Mouse (Mus musculus) Muller cell, postnatal 12 days (primary cell): Measurements from ENCODE around the gene Mettl26.
A peak's percentile ranks its signal among the peaks of the same experiment; 100 is the strongest.

Experiments used
- DNase-seq: peaks from one replicate; pipeline ENCODE4 v3.0.0-alpha.2; 2015; ENCODE audit errors: inconsistent ontology term

Gene Mettl26

GRCm38 (mm10) chr17:25883824-25884223 lies 8.9 kb downstream of the Mettl26 start:
- DNase-seq = no peak

DNA sequence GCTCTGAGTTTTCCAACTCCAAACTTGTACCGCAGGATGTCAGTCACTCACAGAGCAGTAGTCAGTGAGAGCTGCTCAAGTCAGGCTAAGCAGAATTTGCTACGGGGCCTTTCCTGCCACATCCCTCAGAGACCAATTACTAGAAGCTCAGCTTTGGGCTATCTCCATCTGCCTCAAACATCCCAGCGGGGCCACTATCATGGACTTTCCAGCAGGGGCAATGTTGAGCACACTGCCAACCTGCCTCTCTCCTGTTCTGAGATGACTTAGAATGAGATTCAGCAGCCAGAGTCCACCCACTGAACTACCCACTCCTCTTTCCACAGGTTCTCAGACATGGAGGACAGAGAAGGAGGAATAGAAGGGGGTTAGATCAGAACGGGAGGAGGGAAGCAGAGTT lies 10.8 kb downstream of the Mettl26 start:
- DNase-seq = no peak

GRCm38 (mm10) chr17:25886806-25887205 lies 11.9 kb downstream of the Mettl26 start:
- DNase-seq = no peak

- no peak for DNase-seq
Observed at GRCm38 (mm10) chr17:25887467-25887866, 12.6 kb downstream of the Mettl26 start.

GRCm38 (mm10) chr17:25888837-25889236 lies 14.0 kb downstream of the Mettl26 start:
- no peak for DNase-seq

- peak; percentile 68 for DNase-seq
Observed at GRCm38 (mm10) chr17:25893975-25894617, 19.2 kb downstream of the Mettl26 start.

DNA sequence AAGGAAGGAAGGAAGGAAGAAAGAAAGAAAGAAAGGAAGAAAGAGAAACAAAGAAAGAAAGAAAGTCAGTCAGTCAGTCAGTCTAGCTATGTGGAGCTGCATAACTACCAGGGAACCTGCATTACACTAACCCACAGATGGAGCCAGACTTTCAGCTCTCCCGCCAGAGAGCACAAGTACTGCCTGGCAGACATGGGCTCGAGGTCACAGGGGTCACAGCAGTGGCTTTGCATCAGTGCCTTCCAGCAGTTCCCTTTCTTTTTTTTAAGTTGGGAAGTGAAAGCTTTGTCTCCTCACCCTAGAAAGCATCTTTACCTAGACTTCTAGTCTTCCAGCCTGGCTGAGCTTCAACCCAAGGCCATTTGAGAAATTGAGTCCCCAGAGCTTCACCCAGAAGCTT lies 20.5 kb downstream of the Mettl26 start:
- DNase-seq = no peak

- DNase-seq = peak; percentile 74
Observed at GRCm38 (mm10) chr17:25895891-25896290, 21.0 kb downstream of the Mettl26 start.

GRCm38 (mm10) chr17:25900193-25900592 lies 25.3 kb downstream of the Mettl26 start:
- no peak for DNase-seq

DNA sequence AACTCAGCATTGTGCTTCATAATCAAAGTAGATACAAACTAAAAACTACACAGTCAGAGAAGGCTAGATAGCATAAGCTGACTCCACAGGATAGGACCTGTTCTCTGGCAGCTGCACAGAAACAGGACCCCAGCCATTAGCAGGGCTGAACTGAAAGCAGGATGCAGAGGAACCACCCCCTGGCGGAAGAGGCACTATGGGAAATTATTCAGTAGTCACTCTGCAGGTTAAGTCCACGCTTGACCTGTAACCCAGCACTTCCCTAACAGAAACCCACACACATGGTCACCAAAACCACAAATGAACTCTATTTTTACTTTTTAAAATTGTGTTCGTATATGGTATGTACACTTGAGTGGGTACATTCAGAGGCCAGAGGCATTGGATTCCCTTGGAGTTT lies 28.2 kb downstream of the Mettl26 start:
- no peak for DNase-seq

GRCm38 (mm10) chr17:25907640-25908039 lies 32.8 kb downstream of the Mettl26 start:
- DNase-seq = no peak

GRCm38 (mm10) chr17:25911816-25912215 lies 36.9 kb downstream of the Mettl26 start:
- peak; percentile 77 for DNase-seq

DNA sequence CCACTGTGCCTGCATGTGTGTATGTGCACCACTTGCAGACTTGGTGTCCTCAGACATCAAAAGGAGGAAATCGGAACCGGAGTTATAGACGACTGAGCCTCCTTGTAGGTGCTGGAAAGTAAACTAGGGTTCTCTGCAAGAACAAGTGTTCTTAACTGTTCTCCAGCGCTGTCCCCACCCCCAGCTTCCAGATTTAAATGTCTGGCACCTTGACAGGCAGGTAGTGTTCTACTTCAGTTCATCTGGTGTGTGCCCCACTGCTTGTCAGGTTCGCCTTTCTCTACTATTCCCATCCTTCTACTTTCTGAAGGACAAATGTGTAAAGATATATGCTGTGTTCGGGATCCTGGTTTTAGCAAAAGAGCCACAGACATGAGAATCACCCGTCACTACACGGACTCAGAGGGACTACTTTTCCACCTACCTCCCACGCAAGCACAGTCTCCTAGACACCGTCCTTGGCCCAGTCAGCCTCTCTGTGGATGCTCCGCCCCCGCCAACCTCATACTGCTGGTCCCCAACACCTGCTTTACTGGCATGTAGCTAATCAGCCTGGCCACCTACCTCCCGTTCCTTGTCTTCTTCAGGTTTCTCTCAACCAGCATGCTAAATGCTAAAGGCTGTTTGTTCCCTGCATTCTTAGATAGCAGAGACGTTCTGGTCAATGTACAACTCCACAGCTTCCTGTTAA lies 38.5 kb downstream of the Mettl26 start:
- no peak for DNase-seq

- DNase-seq = no peak
Observed at GRCm38 (mm10) chr17:25913877-25914275, 39.0 kb downstream of the Mettl26 start.

DNA sequence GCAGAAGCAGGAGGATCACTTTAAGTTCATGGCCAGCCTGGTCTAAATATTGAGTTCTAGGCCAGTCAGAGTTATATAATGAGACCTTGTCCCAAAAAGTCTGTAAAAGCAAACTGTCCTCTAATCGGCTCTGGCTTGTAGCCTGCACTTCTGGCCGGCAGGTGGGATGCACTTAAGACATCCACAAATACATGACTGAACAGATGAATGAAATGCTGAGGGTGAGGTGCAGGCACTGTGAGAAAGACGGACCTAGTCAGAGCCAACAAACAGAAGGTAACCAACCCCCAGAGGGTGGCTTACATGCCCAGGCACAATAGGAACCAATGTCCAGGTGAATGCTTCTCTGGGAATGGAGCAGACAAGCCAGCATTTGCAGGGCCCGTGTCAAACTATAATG lies 39.4 kb downstream of the Mettl26 start:
- DNase-seq = no peak

DNA sequence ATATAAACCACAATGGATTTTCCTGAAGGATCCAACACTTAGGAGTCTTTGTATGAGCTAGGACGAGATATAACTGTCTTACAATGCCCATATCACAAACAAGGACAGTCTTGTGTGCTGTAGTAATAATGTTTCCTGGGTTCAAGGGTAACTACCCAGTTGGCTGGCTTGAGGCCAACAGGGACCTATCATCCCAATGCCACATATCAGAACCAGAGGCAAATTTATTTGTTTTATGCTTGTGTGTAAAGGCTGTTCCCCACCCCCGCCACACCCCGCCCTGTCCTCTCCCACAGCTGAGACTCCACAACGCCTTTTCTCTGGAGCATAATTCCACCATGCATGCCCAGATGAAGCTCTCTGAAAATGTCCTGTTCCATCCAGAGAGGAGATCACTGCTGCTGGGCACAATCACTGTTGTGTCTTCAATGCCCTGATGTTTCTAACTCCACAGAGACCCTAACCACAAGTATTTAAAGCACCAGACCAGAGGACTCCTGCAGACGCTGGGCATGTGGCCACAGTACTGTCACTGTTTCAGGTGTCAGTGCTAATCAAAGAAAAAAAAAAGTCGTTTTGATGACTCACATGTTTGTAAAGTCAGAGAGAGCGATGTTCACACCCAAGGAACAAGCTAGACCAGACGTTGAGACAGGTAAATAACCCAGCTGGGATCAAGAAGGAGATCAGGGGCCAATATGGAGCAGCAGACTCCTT lies 42.2 kb downstream of the Mettl26 start:
- DNase-seq = no peak

DNA sequence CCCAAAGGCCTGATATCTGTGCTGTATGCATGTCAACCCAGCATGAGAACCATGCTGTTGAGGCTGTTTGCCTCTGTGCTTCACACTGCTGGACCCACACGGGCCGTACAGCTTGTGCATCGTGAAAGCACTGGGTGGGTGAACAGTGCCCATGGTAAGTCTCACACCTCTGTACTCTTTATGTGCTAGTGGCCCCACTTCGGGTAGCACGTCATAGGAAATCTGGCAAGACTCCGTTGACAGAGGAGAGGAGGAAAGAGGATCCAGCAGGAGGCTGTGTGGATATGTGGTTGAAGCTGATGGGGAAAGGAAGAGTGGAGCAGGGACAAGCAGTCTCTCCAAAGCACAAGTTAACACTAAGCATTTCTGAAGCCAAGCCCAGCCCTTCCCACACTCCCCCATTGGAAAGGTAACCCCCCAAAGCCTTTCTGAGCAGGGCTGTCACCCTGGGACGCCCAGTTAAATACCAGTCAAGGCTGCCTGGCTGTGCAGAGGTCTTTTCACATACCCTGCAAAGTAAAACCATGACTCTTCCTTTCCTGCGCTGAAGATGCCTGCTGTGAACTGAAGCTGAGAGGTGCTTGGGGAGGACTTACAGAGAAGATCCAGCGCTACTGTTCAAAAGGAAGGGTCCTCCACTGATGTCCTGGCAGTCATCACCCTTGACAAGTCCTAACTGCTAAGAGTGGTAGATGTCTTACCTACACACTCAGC lies 43.3 kb downstream of the Mettl26 start:
- DNase-seq = no peak

DNA sequence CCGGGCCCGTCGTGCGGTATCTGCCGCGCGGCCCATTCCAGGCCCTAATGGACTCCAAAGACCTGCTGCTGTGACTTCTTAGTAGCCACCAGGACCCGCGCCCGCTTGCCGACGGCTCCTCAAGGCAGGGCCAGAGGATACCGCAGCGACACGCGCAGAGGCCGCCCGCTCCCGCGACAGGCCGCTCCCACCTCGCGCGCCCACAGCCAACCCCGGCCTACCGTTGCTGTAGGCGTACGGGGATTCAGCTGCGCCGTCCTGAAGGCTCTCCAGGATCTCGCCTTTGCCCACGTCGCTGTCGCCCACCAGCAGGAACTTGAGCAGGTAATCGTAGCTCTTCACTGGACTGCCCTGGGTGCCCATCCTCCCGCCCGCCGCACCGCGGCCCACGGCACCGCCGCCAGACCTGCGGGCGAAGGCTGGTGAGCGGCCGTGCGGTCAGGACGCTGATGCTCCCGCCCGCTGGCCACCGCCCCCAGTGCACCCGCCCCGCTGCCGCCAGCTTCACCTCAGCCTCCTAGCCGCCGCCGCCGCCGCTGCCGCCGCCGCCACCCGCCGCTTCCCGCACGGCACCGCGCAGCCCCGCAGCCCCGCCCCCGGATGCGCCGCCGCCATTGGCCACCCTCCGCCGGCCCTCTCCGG lies 44.4 kb downstream of the Mettl26 start, which contains the start of gene Rab40c:
Gene Rab40c (minus strand): TSS at position 584 of the 642 bp plus-strand sequence.
- DNase-seq = peak; percentile 69

GRCm38 (mm10) chr17:25919786-25920642 lies 45.1 kb downstream of the Mettl26 start:
- peak; percentile 100 for DNase-seq

DNA sequence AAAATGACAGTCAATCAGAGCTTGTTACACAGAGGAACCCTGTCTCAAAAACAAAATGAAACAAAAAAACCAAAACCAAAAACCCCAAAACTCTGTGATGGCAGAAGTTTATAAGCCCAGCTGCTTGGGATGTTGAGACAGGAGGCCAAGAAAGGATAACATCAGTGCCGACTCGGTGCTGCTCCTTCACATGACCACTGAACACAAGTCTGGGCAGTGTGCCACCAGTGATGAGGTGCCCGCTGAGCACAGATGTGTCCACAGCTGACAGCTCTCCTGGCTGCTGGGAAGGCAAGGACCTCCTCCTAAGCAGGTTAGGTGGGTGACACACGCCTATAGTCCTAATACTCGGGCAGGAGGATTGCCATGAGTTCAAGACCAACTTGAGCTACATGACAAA lies 47.2 kb downstream of the Mettl26 start:
- no peak for DNase-seq

DNA sequence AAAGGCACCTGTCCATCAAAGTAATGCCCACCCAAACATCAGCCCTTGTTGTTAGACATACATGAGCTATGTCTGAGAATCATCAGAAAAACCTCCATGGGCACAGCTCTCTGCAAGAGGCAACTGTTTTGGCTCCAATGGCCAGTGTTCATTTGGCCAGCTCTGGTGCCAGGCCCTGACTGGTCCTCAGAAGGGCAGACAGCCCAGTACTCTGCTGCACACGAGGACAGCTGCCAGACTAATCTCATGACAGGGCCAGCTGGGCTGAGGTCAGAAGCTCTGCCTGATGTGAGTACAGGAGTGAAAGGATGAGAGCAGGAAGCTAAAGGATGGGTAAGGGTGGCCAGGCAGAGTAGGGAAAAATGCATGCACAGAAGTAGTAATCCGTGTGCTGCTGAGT lies 50.5 kb downstream of the Mettl26 start:
- no peak for DNase-seq
